ENCODE assay signal across 8 mouse cellular contexts in genomic region chr8:87811399-87812068, GRCm38 (mm10).
DNase-seq lines count a peak whose midpoint lies in the region; ATAC-seq and TF ChIP-seq lines count a peak whose summit lies in the region.

No protein-coding gene starts in this region.

- peak; percentile 76 for ATAC-seq in hindbrain, embryonic 15.5 days (ENCODE audit: low FRiP score, low read depth)

- no peak for TF ChIP-seq CTCF in thymus, adult 2 months (IDR thresholded peaks at IDR 0.05; ENCODE audit: borderline replicate concordance, control insufficient read depth, extremely low read depth, insufficient read depth, low read length, poor library complexity)

- peaks cover 36% of the 10 kb centered on the region for H3K4me1 ChIP-seq in hindbrain, embryonic 15.5 days (replicated peaks)
- H3K4me1 ChIP-seq in thymus, adult 2 months (replicated peaks; ENCODE audit: control insufficient read depth, insufficient read depth, low read length), result no peaks in the 10 kb centered on the region

- WGBS in hindbrain, embryonic 15.5 days, result 44% methylated on average over 17 of the region's 17 CpGs
- 86% methylated on average over 17 of the region's 17 CpGs for WGBS in thymus, adult 2 months

- no peaks in the 10 kb centered on the region for H3K27me3 ChIP-seq in hindbrain, embryonic 15.5 days
- H3K27me3 ChIP-seq in thymus, adult 2 months (ENCODE audit: control insufficient read depth, insufficient read depth, low read length), result no peaks in the 10 kb centered on the region

- no peaks in the 10 kb centered on the region for H3K36me3 ChIP-seq in hindbrain, embryonic 15.5 days
- H3K36me3 ChIP-seq in thymus, adult 2 months (ENCODE audit: control insufficient read depth, insufficient read depth, low read length), result no peaks in the 10 kb centered on the region

- H3K9me3 ChIP-seq in hindbrain, embryonic 15.5 days, result no peaks in the 10 kb centered on the region

- TF ChIP-seq POLR2A in thymus, adult 2 months (IDR thresholded peaks at IDR 0.05; ENCODE audit: control insufficient read depth, extremely low read depth, insufficient read depth, low read length, poor library complexity), result no peak

- H3K27ac ChIP-seq in hindbrain, embryonic 15.5 days (replicated peaks), result peak overlapping the region; percentile 69
- no peak overlapping the region for H3K27ac ChIP-seq in thymus, adult 2 months (ENCODE audit: control insufficient read depth, insufficient read depth, low read length)

- H3K4me2 ChIP-seq in hindbrain, embryonic 15.5 days, result peak overlapping the region; percentile 26

- intact Hi-C loops in left cerebral cortex, postnatal 4 days (cut with DNase I), result no loop called here

- H3K9ac ChIP-seq in hindbrain, embryonic 15.5 days, result no peak overlapping the region; the same call in 1 of the 2 replicates

- H3K4me3 ChIP-seq in hindbrain, embryonic 15.5 days, result no peak overlapping the region
- H3K4me3 ChIP-seq in thymus, adult 2 months (ENCODE audit: control insufficient read depth, insufficient read depth, low read length), result no peak overlapping the region

- peak; percentile 67 for DNase-seq in urinary bladder, postnatal 14 days (ENCODE audit: low spot score)
- no peak for DNase-seq in urinary bladder, postnatal 10 days (ENCODE audit: low spot score)
- peak; percentile 54 to 73 for DNase-seq in frontal cortex, adult 2 months (ENCODE audit: extremely low spot score in 1 of 2, low spot score in 1 of 2)
- peak; percentile 95 for DNase-seq in left cerebral cortex, postnatal 4 days
- peak; percentile 68 to 83 for DNase-seq in right cerebral cortex, postnatal 36 days (ENCODE audit: low spot score in 2 of 2)
- DNase-seq in thymus, adult 2 months, result no peak
- DNase-seq in liver, result no peak

Comparison
In these comparisons a context has a peak if more than half of its experiments do, and no peak if none do; other contexts are left out.
1. DNase-seq: peak in urinary bladder, postnatal 14 days (single experiment), frontal cortex, adult 2 months (2 of 2), left cerebral cortex, postnatal 4 days (single experiment) and right cerebral cortex, postnatal 36 days (2 of 2); none in urinary bladder, postnatal 10 days (single experiment), thymus, adult 2 months (single experiment) and liver (single experiment).